Mouse (Mus musculus) thymus, adult 2 months (tissue): ENCODE results near the gene Fxyd5. TPM values are rescaled to one million over a fixed set of nuclear protein-coding genes. Genes with fewer than 3 reads are reported as not detected.
A peak's percentile ranks its signal among the peaks of the same experiment; 100 is the strongest.

Source experiments
- DNase-seq: peaks from one replicate; pipeline ENCODE4 v3.0.0; 2021
- H3K27ac ChIP-seq: fragments of 200-500 bp; 2 replicates; pipeline ENCODE4 v1.5.1; 2012; ENCODE audit warnings: low read length, control low read depth; ENCODE audit not compliant: control insufficient read depth, insufficient read depth
- H3K27me3 ChIP-seq: fragments of 200-500 bp; 2 replicates; pipeline ENCODE4 v1.6.1; 2012; ENCODE audit warnings: mild to moderate bottlenecking, low read length, moderate library complexity, mixed read lengths; ENCODE audit not compliant: control insufficient read depth, insufficient read depth
- H3K36me3 ChIP-seq: fragments of 200-500 bp; 2 replicates; pipeline ENCODE4 v1.6.1; 2012; ENCODE audit warnings: mild to moderate bottlenecking, low read length, moderate library complexity; ENCODE audit not compliant: control insufficient read depth, insufficient read depth
- H3K4me1 ChIP-seq: fragments of 200-500 bp; replicated peaks from 2 replicates; pipeline ENCODE4 v1.6.1; 2012; ENCODE audit warnings: low read length; ENCODE audit not compliant: control insufficient read depth, insufficient read depth
- H3K4me3 ChIP-seq: fragments of 200-500 bp; 2 replicates; pipeline ENCODE4 v1.5.1; 2012; ENCODE audit warnings: mild to moderate bottlenecking, low read length, control low read depth, moderate library complexity; ENCODE audit not compliant: control insufficient read depth, insufficient read depth
- CTCF ChIP-seq: fragments of 200-500 bp; IDR thresholded peaks from 2 replicates; pipeline ENCODE4 v1.5.1; 2012; ENCODE audit warnings: mild to moderate bottlenecking, control low read depth, low read length, moderate library complexity, borderline replicate concordance; ENCODE audit not compliant: control insufficient read depth, poor library complexity, insufficient read depth; ENCODE audit errors: extremely low read depth
- POLR2A ChIP-seq: fragments of 200-500 bp; IDR thresholded peaks from 2 replicates; pipeline ENCODE4 v1.6.1; 2012; ENCODE audit warnings: mild to moderate bottlenecking, low read length, control low read depth, moderate library complexity; ENCODE audit not compliant: control insufficient read depth, poor library complexity, insufficient read depth; ENCODE audit errors: extremely low read depth
- WGBS: fragments of 180-500 bp; shearing (Covaris S2); methylation state at CpG from one replicate; pipeline ENCODE4 v1.1.7; 2018; 5-methylcytosine and 5-hydroxymethylcytosine counted together
- polyA plus RNA-seq: library from polyadenylated mRNA; depleted of rRNA; stranded (reverse); fragments of >200 nt; gene quantifications from 2 replicates; pipeline ENCODE4 v1.2.3, GENCODE M21; 2012

Fxyd5 gene
- polyA plus RNA-seq, 1 experiment = 283 TPM

- Histone ChIP-seq H3K36me3 (no peaks in the 10 kb centered on the region), H3K27ac (no peak overlapping the region), H3K4me1 (peaks cover 14% of the 10 kb centered on the region; the same call in 1 of the 2 replicates), H3K27me3 (peaks cover 25% of the 10 kb centered on the region), H3K4me3 (no peak overlapping the region)
- TF ChIP-seq CTCF (no peak), POLR2A (no peak)
- DNase-seq = no peak
- 8% methylated on average over 6 of the region's 6 CpGs for WGBS
Measured at GRCm38 (mm10) chr7:31050487-31050886, 8.2 kb upstream of the Fxyd5 start.

GRCm38 (mm10) chr7:31049846-31050281 lies 7.6 kb upstream of the Fxyd5 start:
- H3K27ac ChIP-seq = no peak overlapping the region
- peaks cover 25% of the 10 kb centered on the region for H3K27me3 ChIP-seq
- H3K36me3 ChIP-seq = no peaks in the 10 kb centered on the region
- peaks cover 14% of the 10 kb centered on the region; the same call in 1 of the 2 replicates for H3K4me1 ChIP-seq
- TF ChIP-seq CTCF (no peak), POLR2A (no peak)
- H3K4me3 ChIP-seq = no peak overlapping the region
- DNase-seq = no peak
- WGBS = 8% methylated on average over 15 of the region's 15 CpGs

GRCm38 (mm10) chr7:31049135-31049845 lies 7.0 kb upstream of the Fxyd5 start:
- no peaks in the 10 kb centered on the region for H3K36me3 ChIP-seq
- TF ChIP-seq CTCF = no peak
- no peak for TF ChIP-seq POLR2A
- DNase-seq = no peak
- no peak overlapping the region for H3K27ac ChIP-seq
- peaks cover 15% of the 10 kb centered on the region; the same call in 1 of the 2 replicates for H3K4me1 ChIP-seq
- H3K27me3 ChIP-seq = peaks cover 25% of the 10 kb centered on the region
- H3K4me3 ChIP-seq = no peak overlapping the region
- 17% methylated on average over 5 of the region's 5 CpGs for WGBS

GRCm38 (mm10) chr7:31041662-31042315 lies 492 bp downstream of the Fxyd5 start:
- peak overlapping the region; percentile 69 for H3K27ac ChIP-seq
- H3K36me3 ChIP-seq = no peaks in the 10 kb centered on the region
- peaks cover 57% of the 10 kb centered on the region for H3K4me1 ChIP-seq
- peak; percentile 78 for DNase-seq
- peak overlapping the region; percentile 61 for H3K4me3 ChIP-seq
- TF ChIP-seq POLR2A (no peak), CTCF (no peak)
- under 1% methylated on average over 28 of the region's 28 CpGs for WGBS
- H3K27me3 ChIP-seq = no peaks in the 10 kb centered on the region

- peak overlapping the region; percentile 61 for H3K4me3 ChIP-seq
- DNase-seq = peak; percentile 54
- 9% methylated on average over 8 of the region's 8 CpGs for WGBS
- peak overlapping the region; percentile 69 for H3K27ac ChIP-seq
- no peaks in the 10 kb centered on the region for H3K36me3 ChIP-seq
- H3K4me1 ChIP-seq = peaks cover 64% of the 10 kb centered on the region
- TF ChIP-seq CTCF = peak; percentile 44; the same call in 1 of the 2 replicates
- no peak for TF ChIP-seq POLR2A
- no peaks in the 10 kb centered on the region for H3K27me3 ChIP-seq
Measured at GRCm38 (mm10) chr7:31041023-31041407, 1.3 kb downstream of the Fxyd5 start.

- peak overlapping the region; percentile 69 for H3K27ac ChIP-seq
- TF ChIP-seq POLR2A (no peak), CTCF (peak; percentile 22; the same call in 1 of the 2 replicates)
Measured at GRCm38 (mm10) chr7:31040281-31041022, 1.8 kb downstream of the Fxyd5 start.

More at GRCm38 (mm10) chr7:31040281-31041022, 1.8 kb downstream of the Fxyd5 start:
- no peaks in the 10 kb centered on the region for H3K36me3 ChIP-seq
- DNase-seq = peak; percentile 65
- peak overlapping the region; percentile 61 for H3K4me3 ChIP-seq
- H3K4me1 ChIP-seq = peaks cover 65% of the 10 kb centered on the region
- H3K27me3 ChIP-seq = no peaks in the 10 kb centered on the region
- 23% methylated on average over 12 of the region's 12 CpGs for WGBS
